Mouse (Mus musculus) neutrophil, adult 65 days (primary cell): ENCODE results near the gene Zscan4f. TPM values are rescaled to one million over a fixed set of nuclear protein-coding genes. Genes with fewer than 3 reads are reported as not detected.

Source experiments
- total RNA-seq: library from RNA; stranded (reverse); gene quantifications from 2 replicates; pipeline ENCODE4 v1.2.4, GENCODE M21; 2023

Gene Zscan4f
- total RNA-seq: not detected in 2 replicates

GRCm38 (mm10) chr7:11397615-11398014 lies at the start of gene Zscan4f:
Gene Zscan4f (plus strand): TSS chr7:11397915.

Other genes with a start within 250 kb of the Zscan4f start
- gene Zscan4d, start 231.8 kb upstream of the Zscan4f start, total RNA-seq: not detected in 2 replicates
- gene Zscan4e, start 87.2 kb upstream of the Zscan4f start, total RNA-seq: not detected in 2 replicates
- gene Zscan4-ps2, start 116.4 kb downstream of the Zscan4f start, total RNA-seq: not detected in 2 replicates
- gene Zscan4-ps3, start 211.4 kb downstream of the Zscan4f start, total RNA-seq: not detected in 2 replicates